Mouse (Mus musculus): ENCODE measurements around the gene Tomm22. TPM values are rescaled to one million over a fixed set of nuclear protein-coding genes. Genes with fewer than 3 reads are reported as not detected.

Gene Tomm22
- polyA plus RNA-seq, 1 experiment = not detected

- 11% methylated on average over 24 of the region's 24 CpGs for WGBS
- 0 out of 2 replicates have a peak overlapping the region, but pooled peaks have one; percentile 29 for H3K27ac ChIP-seq (ENCODE audit: insufficient read depth, low read depth, low read length)
- no peak for TF ChIP-seq CTCF (IDR thresholded peaks at IDR 0.05; ENCODE audit: insufficient read depth, low read depth, low read length)
- no peak for TF ChIP-seq POLR2A (IDR thresholded peaks at IDR 0.05; ENCODE audit: insufficient read depth, low read depth, low read length)
- H3K4me1 ChIP-seq (ENCODE audit: control insufficient read depth, insufficient read depth, low read length) = peaks cover 16% of the 10 kb centered on the region
- H3K4me3 ChIP-seq (ENCODE audit: insufficient read depth, low read depth, low read length) = peak overlapping the region; percentile 47
Observed at GRCm38 (mm10) chr15:79689662-79690425, 19.2 kb downstream of the Tomm22 start.

GRCm38 (mm10) chr15:79690426-79691022, 19.9 kb downstream of the Tomm22 start, which contains the start of gene Gtpbp1:
Gene Gtpbp1 (plus strand): TSS chr15:79690845.
- Histone ChIP-seq H3K4me1 (ENCODE audit: control insufficient read depth, insufficient read depth, low read length) (peaks cover 16% of the 10 kb centered on the region), H3K4me3 (ENCODE audit: insufficient read depth, low read depth, low read length) (peak within 1 kb of the TSS; percentile 83), H3K27ac (ENCODE audit: insufficient read depth, low read depth, low read length) (0 out of 2 replicates have a peak within 1 kb of the TSS, but pooled peaks have one; percentile 29)
- WGBS = under 1% methylated on average over 45 of the region's 45 CpGs
- TF ChIP-seq CTCF (IDR thresholded peaks at IDR 0.05; ENCODE audit: insufficient read depth, low read depth, low read length) (no peak), POLR2A (IDR thresholded peaks at IDR 0.05; ENCODE audit: insufficient read depth, low read depth, low read length) (peak; percentile 55)

- Histone ChIP-seq H3K4me1 (ENCODE audit: control insufficient read depth, insufficient read depth, low read length) (peaks cover 16% of the 10 kb centered on the region), H3K4me3 (ENCODE audit: insufficient read depth, low read depth, low read length) (peak overlapping the region; percentile 83), H3K27ac (ENCODE audit: insufficient read depth, low read depth, low read length) (no peak overlapping the region)
- no peak for TF ChIP-seq POLR2A (IDR thresholded peaks at IDR 0.05; ENCODE audit: insufficient read depth, low read depth, low read length)
- no peak for TF ChIP-seq CTCF (IDR thresholded peaks at IDR 0.05; ENCODE audit: insufficient read depth, low read depth, low read length)
- WGBS = under 1% methylated on average over 51 of the region's 53 CpGs
Observed at GRCm38 (mm10) chr15:79691023-79691508, 20.4 kb downstream of the Tomm22 start.

GRCm38 (mm10) chr15:79692334-79692733, 21.7 kb downstream of the Tomm22 start:
- WGBS = 59% methylated on average over 5 of the region's 5 CpGs

GRCm38 (mm10) chr15:79693740-79694139, 23.1 kb downstream of the Tomm22 start:
- Histone ChIP-seq H3K27ac (ENCODE audit: insufficient read depth, low read depth, low read length) (no peak overlapping the region), H3K4me3 (ENCODE audit: insufficient read depth, low read depth, low read length) (peak overlapping the region; percentile 6; the same call in 1 of the 2 replicates), H3K4me1 (ENCODE audit: control insufficient read depth, insufficient read depth, low read length) (peaks cover 30% of the 10 kb centered on the region)
- 56% methylated on average over 11 of the region's 11 CpGs for WGBS
- TF ChIP-seq POLR2A (IDR thresholded peaks at IDR 0.05; ENCODE audit: insufficient read depth, low read depth, low read length) (no peak), CTCF (IDR thresholded peaks at IDR 0.05; ENCODE audit: insufficient read depth, low read depth, low read length) (no peak)

More at GRCm38 (mm10) chr15:79692334-79692733, 21.7 kb downstream of the Tomm22 start:
- TF ChIP-seq CTCF (IDR thresholded peaks at IDR 0.05; ENCODE audit: insufficient read depth, low read depth, low read length) = no peak
- no peak for TF ChIP-seq POLR2A (IDR thresholded peaks at IDR 0.05; ENCODE audit: insufficient read depth, low read depth, low read length)
- Histone ChIP-seq H3K4me1 (ENCODE audit: control insufficient read depth, insufficient read depth, low read length) (peaks cover 23% of the 10 kb centered on the region), H3K27ac (ENCODE audit: insufficient read depth, low read depth, low read length) (no peak overlapping the region), H3K4me3 (ENCODE audit: insufficient read depth, low read depth, low read length) (no peak overlapping the region)

- WGBS = 93% methylated on average over 4 of the region's 4 CpGs
- Histone ChIP-seq H3K4me1 (ENCODE audit: control insufficient read depth, insufficient read depth, low read length) (peaks cover 30% of the 10 kb centered on the region), H3K4me3 (ENCODE audit: insufficient read depth, low read depth, low read length) (no peak overlapping the region), H3K27ac (ENCODE audit: insufficient read depth, low read depth, low read length) (no peak overlapping the region)
- TF ChIP-seq CTCF (IDR thresholded peaks at IDR 0.05; ENCODE audit: insufficient read depth, low read depth, low read length) = no peak
- TF ChIP-seq POLR2A (IDR thresholded peaks at IDR 0.05; ENCODE audit: insufficient read depth, low read depth, low read length) = no peak
Observed at GRCm38 (mm10) chr15:79694512-79694911, 23.9 kb downstream of the Tomm22 start.

- Histone ChIP-seq H3K27ac (ENCODE audit: insufficient read depth, low read depth, low read length) (no peak overlapping the region), H3K4me1 (ENCODE audit: control insufficient read depth, insufficient read depth, low read length) (peaks cover 30% of the 10 kb centered on the region), H3K4me3 (ENCODE audit: insufficient read depth, low read depth, low read length) (no peak overlapping the region)
- 79% methylated on average over 3 of the region's 3 CpGs for WGBS
- no peak for TF ChIP-seq CTCF (IDR thresholded peaks at IDR 0.05; ENCODE audit: insufficient read depth, low read depth, low read length)
- TF ChIP-seq POLR2A (IDR thresholded peaks at IDR 0.05; ENCODE audit: insufficient read depth, low read depth, low read length) = no peak
Observed at GRCm38 (mm10) chr15:79695516-79695915, 24.9 kb downstream of the Tomm22 start.

- H3K27ac ChIP-seq (ENCODE audit: insufficient read depth, low read depth, low read length) = no peak overlapping the region
- TF ChIP-seq CTCF (IDR thresholded peaks at IDR 0.05; ENCODE audit: insufficient read depth, low read depth, low read length) (no peak), POLR2A (IDR thresholded peaks at IDR 0.05; ENCODE audit: insufficient read depth, low read depth, low read length) (no peak)
- peaks cover 27% of the 10 kb centered on the region for H3K4me1 ChIP-seq (ENCODE audit: control insufficient read depth, insufficient read depth, low read length)
- whole genome bisulfite sequencing = 84% methylated on average over 2 of the region's 2 CpGs
- no peak overlapping the region for H3K4me3 ChIP-seq (ENCODE audit: insufficient read depth, low read depth, low read length)
Observed at GRCm38 (mm10) chr15:79696508-79696907, 25.8 kb downstream of the Tomm22 start.

- Histone ChIP-seq H3K4me3 (ENCODE audit: insufficient read depth, low read depth, low read length) (no peak overlapping the region), H3K27ac (ENCODE audit: insufficient read depth, low read depth, low read length) (no peak overlapping the region), H3K4me1 (ENCODE audit: control insufficient read depth, insufficient read depth, low read length) (peaks cover 26% of the 10 kb centered on the region)
- no peak for TF ChIP-seq CTCF (IDR thresholded peaks at IDR 0.05; ENCODE audit: insufficient read depth, low read depth, low read length)
- 54% methylated on average over 6 of the region's 6 CpGs for WGBS
Observed at GRCm38 (mm10) chr15:79697011-79697410, 26.4 kb downstream of the Tomm22 start.
